Mouse (Mus musculus) hindbrain, embryonic 16.5 days (tissue): Measurements from ENCODE around the gene Mansc4. TPM values are rescaled to one million over a fixed set of nuclear protein-coding genes. Genes with fewer than 3 reads are reported as not detected.

Experiments used
- ATAC-seq: fragments of 200-750 bp; cut with Nextera tagmentation; 2 replicates; pipeline ENCODE4 v1.8.0; 2017; ENCODE audit warnings: moderate TSS enrichment, moderate library complexity
- H3K27ac ChIP-seq: fragments of 300-500 bp; sonication (generic); 2 replicates; pipeline ENCODE4 v1.5.1; 2014; ENCODE audit warnings: low read depth, mild to moderate bottlenecking, control low read depth, low read length, moderate library complexity
- H3K27me3 ChIP-seq: fragments of 300-500 bp; sonication (generic); replicated peaks from 2 replicates; pipeline ENCODE4 v1.6.1; 2014; ENCODE audit warnings: low read length; ENCODE audit not compliant: control insufficient read depth, insufficient read depth
- H3K36me3 ChIP-seq: fragments of 300-500 bp; sonication (generic); 2 replicates; pipeline ENCODE4 v1.6.1; 2014; ENCODE audit warnings: mild to moderate bottlenecking, low read length, moderate library complexity, mixed read lengths; ENCODE audit not compliant: control insufficient read depth, insufficient read depth
- H3K4me1 ChIP-seq: fragments of 300-500 bp; sonication (generic); 2 replicates; pipeline ENCODE4 v1.6.1; 2014; ENCODE audit warnings: low read depth, low read length; ENCODE audit not compliant: control insufficient read depth, insufficient read depth
- H3K4me2 ChIP-seq: fragments of 300-500 bp; sonication (generic); 2 replicates; pipeline ENCODE4 v1.6.1; 2014; ENCODE audit warnings: mild to moderate bottlenecking, low read length, control low read depth, moderate library complexity
- H3K4me3 ChIP-seq: fragments of 300-500 bp; sonication (generic); 2 replicates; pipeline ENCODE4 v1.5.1; 2014; ENCODE audit warnings: mild to moderate bottlenecking, low read length, control low read depth, moderate library complexity
- H3K9ac ChIP-seq: fragments of 300-500 bp; sonication (generic); 2 replicates; pipeline ENCODE4 v1.6.1; 2014; ENCODE audit warnings: low read depth, mild to moderate bottlenecking, control low read depth, low read length, moderate library complexity
- H3K9me3 ChIP-seq: fragments of 300-500 bp; sonication (generic); 2 replicates; pipeline ENCODE4 v1.6.1; 2014; ENCODE audit warnings: mild to moderate bottlenecking, low read length, moderate library complexity; ENCODE audit not compliant: control insufficient read depth
- WGBS: fragments of 180-500 bp; shearing (Covaris S2); extraction: QIAGEN DNeasy Blood & Tissue Kit; methylation state at CpG from one replicate; pipeline ENCODE4 v1.1.7; 2014; 5-methylcytosine and 5-hydroxymethylcytosine counted together
- polyA plus RNA-seq: library from polyadenylated mRNA; unstranded; fragments of >200 nt; fragmentation: Nextera tagmentation; extraction: Ambion mirVana; gene quantifications from 2 replicates; pipeline ENCODE4 v1.2.1, GENCODE M21; 2015

The Mansc4 gene
- polyA plus RNA-seq, 1 experiment from 2014 or later, result 0.81 TPM

GRCm38 (mm10) chr6:147090191-147090590 is 3.4 kb upstream of the Mansc4 start:
- Histone ChIP-seq H3K9me3 (no peaks in the 10 kb centered on the region), H3K27me3 (no peaks in the 10 kb centered on the region), H3K36me3 (no peaks in the 10 kb centered on the region), H3K4me2 (peak overlapping the region; percentile 89), H3K9ac (peak overlapping the region; percentile 94; the same call in 1 of the 2 replicates), H3K27ac (no peak overlapping the region; the same call in 1 of the 2 replicates), H3K4me1 (peaks cover 35% of the 10 kb centered on the region), H3K4me3 (peak overlapping the region; percentile 65)
- ATAC-seq, result no peak
- WGBS, result 63% methylated on average over 5 of the region's 5 CpGs

GRCm38 (mm10) chr6:147088517-147088916 is 1.7 kb upstream of the Mansc4 start:
- H3K27me3 ChIP-seq, result no peaks in the 10 kb centered on the region
- ATAC-seq, result no peak
- 78% methylated on average over 3 of the region's 3 CpGs for WGBS
- no peaks in the 10 kb centered on the region for H3K9me3 ChIP-seq
- H3K4me3 ChIP-seq, result no peak overlapping the region
- no peak overlapping the region for H3K4me2 ChIP-seq
- H3K36me3 ChIP-seq, result no peaks in the 10 kb centered on the region
- H3K27ac ChIP-seq, result no peak overlapping the region
- H3K9ac ChIP-seq, result no peak overlapping the region
- H3K4me1 ChIP-seq, result peaks cover 24% of the 10 kb centered on the region

DNA sequence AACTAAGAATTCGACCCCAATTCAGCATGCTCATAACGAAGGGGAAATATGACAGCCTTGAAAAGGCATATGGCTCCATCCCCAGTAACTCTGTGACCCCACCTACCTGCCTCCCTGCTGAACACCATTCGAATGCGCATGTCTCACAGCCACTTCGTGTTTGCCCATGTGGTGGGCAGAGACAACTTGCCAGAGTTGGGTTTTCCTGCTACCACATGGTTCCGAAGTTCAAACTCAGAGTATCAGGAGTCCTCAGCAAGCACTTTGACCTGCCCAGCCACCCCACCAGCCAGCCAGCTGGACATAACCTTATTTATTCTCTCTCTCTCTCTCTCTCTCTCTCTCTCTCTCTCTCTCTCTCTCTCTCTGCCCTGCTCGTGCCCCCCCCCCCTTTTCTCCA is 904 bp upstream of the Mansc4 start:
- Histone ChIP-seq H3K4me2 (no peak overlapping the region), H3K4me1 (peaks cover 21% of the 10 kb centered on the region), H3K9me3 (no peaks in the 10 kb centered on the region), H3K27me3 (no peaks in the 10 kb centered on the region), H3K4me3 (no peak overlapping the region), H3K36me3 (no peaks in the 10 kb centered on the region), H3K27ac (no peak overlapping the region), H3K9ac (no peak overlapping the region)
- ATAC-seq, result no peak
- 42% methylated on average over 6 of the region's 7 CpGs for WGBS

DNA sequence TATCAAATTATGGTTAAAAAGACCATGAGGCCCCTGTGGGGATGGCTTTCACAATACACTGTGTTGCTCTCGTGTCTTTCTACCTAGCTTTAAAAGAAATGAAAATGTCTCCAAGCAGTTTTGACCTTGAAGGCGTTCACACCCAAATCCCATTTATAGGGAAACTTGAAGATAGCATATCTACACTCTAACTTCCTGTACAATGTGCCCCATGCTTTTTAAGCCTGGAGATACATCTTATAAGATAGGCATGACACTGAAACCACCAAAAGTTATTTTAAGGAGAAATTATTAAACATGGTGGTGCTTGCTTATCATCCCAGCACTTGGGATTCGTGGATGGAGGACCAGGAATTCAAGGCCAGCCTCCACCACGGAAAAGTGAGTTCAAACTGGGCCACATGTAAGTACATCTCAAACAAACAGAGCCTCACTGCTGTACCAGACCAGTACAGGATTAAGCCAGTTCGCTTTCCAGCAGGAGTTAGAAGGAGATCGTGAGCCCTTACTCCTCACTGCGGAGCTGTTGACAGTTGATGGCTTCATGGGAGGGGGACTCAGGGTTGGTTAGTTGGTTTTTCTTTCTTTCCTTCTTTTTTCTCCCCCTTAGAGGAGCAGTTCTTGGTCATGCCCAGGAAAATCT is 1.3 kb downstream of the Mansc4 start:
- Histone ChIP-seq H3K9me3 (no peaks in the 10 kb centered on the region), H3K9ac (no peak overlapping the region), H3K4me3 (no peak overlapping the region), H3K27ac (no peak overlapping the region), H3K4me2 (no peak overlapping the region), H3K36me3 (no peaks in the 10 kb centered on the region), H3K4me1 (peaks cover 10% of the 10 kb centered on the region), H3K27me3 (no peaks in the 10 kb centered on the region)
- ATAC-seq, result no peak
- 65% methylated on average over 7 of the region's 7 CpGs for WGBS

DNA sequence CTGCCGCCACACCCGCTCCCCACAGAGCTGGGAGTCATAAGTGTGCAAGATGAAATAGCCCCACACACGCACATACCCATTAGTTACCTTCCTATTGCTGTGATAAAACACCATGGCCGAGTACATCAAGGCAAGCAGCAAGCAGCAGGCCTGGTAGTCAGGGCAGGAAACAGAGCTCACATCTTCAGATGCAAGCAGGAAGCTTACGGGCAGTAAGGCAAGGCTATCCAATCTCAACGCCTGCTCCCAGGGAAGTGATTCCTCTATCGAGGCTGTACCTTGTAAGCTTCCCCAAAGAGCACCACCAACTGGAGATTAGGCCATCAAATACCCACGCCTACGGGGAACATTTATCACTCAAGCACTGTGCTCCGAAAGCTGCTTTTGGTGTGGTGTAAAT is 6.9 kb downstream of the Mansc4 start:
- WGBS, result 88% methylated on average over 10 of the region's 10 CpGs
- Histone ChIP-seq H3K4me2 (no peak overlapping the region), H3K27me3 (no peaks in the 10 kb centered on the region), H3K4me1 (no peaks in the 10 kb centered on the region), H3K4me3 (no peak overlapping the region), H3K9ac (no peak overlapping the region), H3K27ac (no peak overlapping the region), H3K9me3 (no peaks in the 10 kb centered on the region), H3K36me3 (no peaks in the 10 kb centered on the region)
- no peak for ATAC-seq

DNA sequence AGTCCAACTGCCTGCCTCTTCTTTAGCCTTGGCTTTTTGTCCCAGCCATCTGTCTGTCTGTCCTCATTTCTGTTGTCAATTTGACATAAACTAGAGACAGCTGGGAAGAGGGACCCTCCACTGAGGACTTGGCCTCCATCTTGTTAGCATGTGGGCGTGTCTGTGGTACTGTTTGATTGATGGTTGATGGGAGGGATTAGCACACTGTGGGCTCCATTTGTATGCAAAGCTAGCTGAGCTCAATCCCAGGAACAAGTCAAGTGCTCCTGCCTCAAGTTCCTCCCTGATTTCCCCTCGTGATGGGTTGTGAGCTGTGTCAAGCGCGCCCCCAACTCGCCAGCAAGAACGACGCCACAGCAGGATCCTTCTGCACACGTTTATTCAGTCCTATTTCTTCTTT is 10.0 kb downstream of the Mansc4 start:
- Histone ChIP-seq H3K9ac (no peak overlapping the region), H3K4me2 (no peak overlapping the region), H3K9me3 (no peaks in the 10 kb centered on the region), H3K4me3 (no peak overlapping the region), H3K27me3 (no peaks in the 10 kb centered on the region), H3K36me3 (no peaks in the 10 kb centered on the region; the same call in 1 of the 2 replicates), H3K27ac (no peak overlapping the region), H3K4me1 (no peaks in the 10 kb centered on the region)
- no peak for ATAC-seq
- WGBS, result 61% methylated on average over 8 of the region's 8 CpGs

- H3K4me1 ChIP-seq, result no peaks in the 10 kb centered on the region
- H3K9me3 ChIP-seq, result no peaks in the 10 kb centered on the region
- H3K27ac ChIP-seq, result no peak overlapping the region
- ATAC-seq, result peak; percentile 45; the same call in 1 of the 2 replicates
- no peak overlapping the region for H3K4me2 ChIP-seq
- H3K9ac ChIP-seq, result no peak overlapping the region
- 34% methylated on average over 5 of the region's 5 CpGs for WGBS
- H3K27me3 ChIP-seq, result no peaks in the 10 kb centered on the region
- H3K4me3 ChIP-seq, result no peak overlapping the region
- H3K36me3 ChIP-seq, result peaks cover 8% of the 10 kb centered on the region
Measured at GRCm38 (mm10) chr6:147075808-147076387, 10.9 kb downstream of the Mansc4 start.

GRCm38 (mm10) chr6:147064944-147065261 is 21.9 kb downstream of the Mansc4 start:
- Histone ChIP-seq H3K27me3 (no peaks in the 10 kb centered on the region), H3K4me2 (no peak overlapping the region), H3K4me1 (no peaks in the 10 kb centered on the region), H3K4me3 (no peak overlapping the region), H3K9ac (no peak overlapping the region), H3K27ac (no peak overlapping the region), H3K9me3 (no peaks in the 10 kb centered on the region), H3K36me3 (peaks cover 16% of the 10 kb centered on the region)
- 87% methylated on average over 6 of the region's 6 CpGs for WGBS
- no peak for ATAC-seq

- no peak overlapping the region for H3K9ac ChIP-seq
- H3K9me3 ChIP-seq, result no peaks in the 10 kb centered on the region
- H3K4me3 ChIP-seq, result no peak overlapping the region
- no peaks in the 10 kb centered on the region for H3K4me1 ChIP-seq
- no peak overlapping the region for H3K4me2 ChIP-seq
- no peak overlapping the region for H3K27ac ChIP-seq
- no peak for ATAC-seq
- 94% methylated on average over 10 of the region's 10 CpGs for WGBS
- no peaks in the 10 kb centered on the region for H3K27me3 ChIP-seq
- H3K36me3 ChIP-seq, result peaks cover 16% of the 10 kb centered on the region
Measured at GRCm38 (mm10) chr6:147064226-147064943, 22.4 kb downstream of the Mansc4 start.
